Comparison of ENCODE assay signal across 8 mouse cellular contexts in the genomic region with DNA sequence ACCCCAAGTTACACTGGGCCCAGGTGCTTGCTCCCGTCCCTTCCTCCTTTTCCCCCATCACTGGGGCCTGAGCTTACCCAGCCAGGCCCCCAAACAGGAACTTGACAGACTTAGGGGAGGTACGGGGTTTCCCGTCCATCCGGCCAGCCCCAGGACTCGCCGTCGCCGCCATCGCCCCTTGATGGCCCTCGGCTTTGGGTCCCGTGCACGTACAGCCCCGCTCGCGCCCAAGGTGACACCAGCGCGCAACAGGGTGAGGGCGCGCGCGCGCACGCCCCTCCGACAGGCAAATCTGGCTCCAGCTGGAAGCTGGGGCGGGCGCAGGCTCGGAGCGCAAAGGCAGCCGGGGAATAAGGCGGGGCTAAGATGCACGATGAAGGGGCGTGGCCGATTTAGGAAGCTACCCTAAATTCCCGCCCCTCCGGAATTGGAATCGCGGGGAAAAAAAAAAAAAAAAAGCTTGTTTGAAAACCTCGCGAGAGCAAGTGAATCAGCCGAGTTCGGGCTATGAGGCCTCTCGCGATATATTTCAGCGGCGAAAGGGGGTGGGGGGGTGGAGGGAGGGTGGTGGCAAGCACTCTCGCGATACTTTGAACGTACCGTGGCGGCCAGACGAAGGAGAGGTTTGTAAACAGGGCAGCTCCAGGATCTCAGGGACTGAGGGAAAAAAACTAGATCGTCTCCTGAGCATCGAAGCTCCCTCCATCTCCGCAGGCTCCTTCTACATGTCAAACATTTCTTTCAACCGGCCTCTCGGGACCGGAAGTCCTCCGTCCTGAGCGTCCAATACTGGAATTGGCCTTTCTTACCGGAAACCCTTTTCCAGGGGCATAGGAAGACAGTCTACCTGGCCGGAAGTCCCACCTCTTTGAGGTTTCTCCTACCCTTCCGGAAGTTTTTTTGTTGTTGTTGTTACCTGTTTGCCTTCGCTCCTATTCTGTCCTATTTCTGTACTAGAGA. TPM values are rescaled to one million over a fixed set of nuclear protein-coding genes. Genes with fewer than 3 reads are reported as not detected.
DNase-seq lines count a peak whose midpoint lies in the region; ATAC-seq and TF ChIP-seq lines count a peak whose summit lies in the region.

A gene (plus strand): TSS at position 545 of the 960 bp plus-strand sequence.
A gene (minus strand): TSS at position 789 of the 960 bp plus-strand sequence.

- under 1% methylated on average over 63 of the region's 63 CpGs for WGBS in forebrain, embryonic 15.5 days
- WGBS in lung, adult 2 months, result under 1% methylated on average over 63 of the region's 63 CpGs

- no peaks in the 10 kb centered on the region for H3K9me3 ChIP-seq in ES-E14 (ENCODE audit: control insufficient read depth, insufficient read depth, low read depth, low read length)
- no peaks in the 10 kb centered on the region for H3K9me3 ChIP-seq in forebrain, embryonic 15.5 days

- peak within 1 kb of the TSS; percentile 78 to 85 for H3K4me3 ChIP-seq in ES-E14 (ENCODE audit: insufficient read depth in 1 of 2, low read depth in 1 of 2, low read length in 2 of 2, poor library complexity in 1 of 2, severe bottlenecking in 1 of 2)
- peak within 1 kb of the TSS; percentile 65 for H3K4me3 ChIP-seq in forebrain, embryonic 15.5 days
- H3K4me3 ChIP-seq in lung, adult 2 months (replicated peaks; ENCODE audit: extremely low read depth, low read depth, low read length), result peak within 1 kb of the TSS; percentile 81

- intact Hi-C loops in heart, postnatal 25 days (cut with DNase I), result loop anchor here (2.0 kb wide), 1 partner anchor 56 kb away; no protein-coding TSS in a partner anchor

- DNase-seq in ES-E14 (ENCODE audit: low read depth, low spot score), result peak; percentile 100
- DNase-seq in cerebellum, adult 11-12 months, result peak; percentile 98
- peak; percentile 94 for DNase-seq in heart, postnatal 25 days (ENCODE audit: low spot score)
- peak; percentile 94 to 98 for DNase-seq in layer of hippocampus, adult 18-20 months (ENCODE audit: low spot score in 2 of 2)
- peak; percentile 92 for DNase-seq in lung, adult 2 months
- DNase-seq in thymus, adult 18-20 months, result peak; percentile 95 to 97

- H3K4me1 ChIP-seq in ES-E14 (ENCODE audit: control insufficient read depth in 2 of 2, insufficient read depth in 2 of 2, low read length in 2 of 2, poor library complexity in 1 of 2), result peaks cover 0 to 10% of the 10 kb centered on the region in 2 experiments; a peak in 2 of 4 replicates
- H3K4me1 ChIP-seq in forebrain, embryonic 15.5 days, result peaks cover 41% of the 10 kb centered on the region
- H3K4me1 ChIP-seq in lung, adult 2 months (ENCODE audit: control insufficient read depth, insufficient read depth, low read length), result peaks cover 17% of the 10 kb centered on the region

- peak within 1 kb of the TSS; percentile 96 for H3K27ac ChIP-seq in ES-E14 (ENCODE audit: insufficient read depth, low read depth, low read length, poor library complexity, severe bottlenecking)
- peak within 1 kb of the TSS; percentile 98 for H3K27ac ChIP-seq in forebrain, embryonic 15.5 days (replicated peaks)

- H3K4me2 ChIP-seq in forebrain, embryonic 15.5 days (replicated peaks), result peak within 1 kb of the TSS; percentile 94

- H3K27me3 ChIP-seq in forebrain, embryonic 15.5 days, result no peaks in the 10 kb centered on the region

- in situ Hi-C loops in ES-E14 (cut with MboI; ENCODE audit: low sequenced_read_pairs in 2 of 2, unreplicated experiment in 2 of 2), result no loop called here

- ATAC-seq in forebrain, embryonic 15.5 days (replicated peaks), result peak; percentile 93
- peak; percentile 67 for ATAC-seq in neutrophil, adult 5-6 weeks (ENCODE audit: extremely low read depth, insufficient number of reproducible peaks, low FRiP score, poor library complexity, severe bottlenecking)

- no peak for TF ChIP-seq CTCF in lung, adult 2 months (IDR thresholded peaks at IDR 0.05; ENCODE audit: insufficient read depth, low read length)

- peak within 1 kb of the TSS; percentile 95 for H3K9ac ChIP-seq in ES-E14 (ENCODE audit: insufficient read depth, low read depth, low read length, poor library complexity, severe bottlenecking)
- H3K9ac ChIP-seq in forebrain, embryonic 15.5 days (replicated peaks), result peak within 1 kb of the TSS; percentile 87

- TF ChIP-seq POLR2A in lung, adult 2 months (IDR thresholded peaks at IDR 0.05; ENCODE audit: borderline replicate concordance, extremely low read depth, low read depth, low read length), result peak; percentile 96; the same call in 1 of the 2 replicates

- peaks cover 45% of the 10 kb centered on the region for H3K36me3 ChIP-seq in ES-E14 (ENCODE audit: control insufficient read depth, insufficient read depth, low read length, poor library complexity, severe bottlenecking)
- peaks cover 49% of the 10 kb centered on the region for H3K36me3 ChIP-seq in forebrain, embryonic 15.5 days

TF ChIP-seq in ES-E14, 5 proteins besides CTCF, POLR2A, EP300 and RAD21:
- TF ChIP-seq CHD2 (IDR thresholded peaks at IDR 0.05; ENCODE audit: low read depth, low read length) (peak; percentile 98), MAFK (IDR thresholded peaks at IDR 0.05; ENCODE audit: insufficient read depth, low read depth, low read length) (no peak), ZNF384 (IDR thresholded peaks at IDR 0.05; ENCODE audit: low read depth, low read length) (peak; percentile 99), HCFC1 (IDR thresholded peaks at IDR 0.05; ENCODE audit: borderline replicate concordance, insufficient read depth, low read length) (peak; percentile 59; the same call in 1 of the 2 replicates)

RNA-seq across cellular contexts. Expression of the first gene that starts in this region (rescaled TPM):
- total RNA-seq in ES-E14 (2012; rRNA removed), result 113 and 157 TPM in 2 replicates
- 126 and 130 TPM in 2 replicates for polyA plus RNA-seq in forebrain, embryonic 15.5 days (2015; fragmentation: Nextera tagmentation; extraction: Ambion mirVana)
- total RNA-seq in heart, postnatal 25 days (2021), result 10 to 100 TPM; 48.0 to 54.0 TPM
- 10 to 100 TPM; 88.7 to 91.8 TPM for total RNA-seq in layer of hippocampus, adult 18-20 months (2021)
- polyA plus RNA-seq in lung, adult 2 months (2012; rRNA removed), result 116 and 146 TPM in 2 replicates
- total RNA-seq in neutrophil, adult 5-6 weeks (2017), result 261 and 283 TPM in 2 replicates

RNA-seq across cellular contexts. Expression of the second gene that starts in this region (rescaled TPM):
- 84.5 and 97.4 TPM in 2 replicates for total RNA-seq in ES-E14 (2012; rRNA removed)
- 167 and 168 TPM in 2 replicates for polyA plus RNA-seq in forebrain, embryonic 15.5 days (2015; fragmentation: Nextera tagmentation; extraction: Ambion mirVana)
- 100 to 1,000 TPM; 550 to 562 TPM for total RNA-seq in heart, postnatal 25 days (2021)
- 100 to 1,000 TPM; 121 to 123 TPM for total RNA-seq in layer of hippocampus, adult 18-20 months (2021)
- 83.6 and 113 TPM in 2 replicates for polyA plus RNA-seq in lung, adult 2 months (2012; rRNA removed)
- total RNA-seq in neutrophil, adult 5-6 weeks (2017), result 75.8 and 82.8 TPM in 2 replicates

Comparison
In these comparisons a context has a peak if more than half of its experiments do, and no peak if none do; other contexts are left out.
1. Peak in every context shown above with its lines: DNase-seq, ATAC-seq, H3K4me3 ChIP-seq and H3K27ac ChIP-seq.